Mouse (Mus musculus) intestine, postnatal 0 days (tissue): ENCODE measurements around the gene Pla2g5. TPM values are rescaled to one million over a fixed set of nuclear protein-coding genes. Genes with fewer than 3 reads are reported as not detected.
A peak's percentile ranks its signal among the peaks of the same experiment; 100 is the strongest.

Experiments used
- ATAC-seq: fragments of 200-750 bp; cut with Nextera tagmentation; 2 replicates; pipeline ENCODE4 v1.8.0; 2017; ENCODE audit warnings: mild to moderate bottlenecking, moderate TSS enrichment, moderate library complexity
- H3K27ac ChIP-seq: fragments of 300-500 bp; sonication (generic); 2 replicates; pipeline ENCODE4 v1.5.1; 2014; ENCODE audit warnings: mild to moderate bottlenecking, low read depth, low read length, moderate library complexity
- H3K27me3 ChIP-seq: fragments of 300-500 bp; sonication (generic); replicated peaks from 2 replicates; pipeline ENCODE4 v1.6.1; 2014; ENCODE audit warnings: low read length, mixed read lengths; ENCODE audit not compliant: control insufficient read depth, insufficient read depth
- H3K36me3 ChIP-seq: fragments of 300-500 bp; sonication (generic); 2 replicates; pipeline ENCODE4 v1.6.1; 2014; ENCODE audit warnings: mild to moderate bottlenecking, moderate library complexity; ENCODE audit not compliant: control insufficient read depth, insufficient read depth
- H3K4me1 ChIP-seq: fragments of 300-500 bp; sonication (generic); replicated peaks from 2 replicates; pipeline ENCODE4 v1.6.1; 2014; ENCODE audit warnings: antibody characterized with exemption, low read length, mixed read lengths; ENCODE audit not compliant: control insufficient read depth, insufficient read depth
- H3K4me2 ChIP-seq: fragments of 300-500 bp; sonication (generic); replicated peaks from 2 replicates; pipeline ENCODE4 v1.6.1; 2014; ENCODE audit warnings: low read depth, mild to moderate bottlenecking, moderate library complexity
- H3K4me3 ChIP-seq: fragments of 300-500 bp; sonication (generic); 2 replicates; pipeline ENCODE4 v1.5.1; 2014; ENCODE audit warnings: low read depth, low read length
- H3K9ac ChIP-seq: fragments of 300-500 bp; sonication (generic); 2 replicates; pipeline ENCODE4 v1.6.1; 2014; ENCODE audit warnings: mild to moderate bottlenecking, low read depth, low read length
- H3K9me3 ChIP-seq: fragments of 300-500 bp; sonication (generic); 2 replicates; pipeline ENCODE4 v1.6.1; 2016; ENCODE audit warnings: mixed run types; ENCODE audit not compliant: control insufficient read depth
- CTCF ChIP-seq: sonication (generic); IDR thresholded peaks from 2 replicates; pipeline ENCODE4 v1.5.1; 2016; ENCODE audit warnings: low read depth, mild to moderate bottlenecking, control low read depth, antibody characterized with exemption, moderate library complexity
- WGBS: fragments of 180-500 bp; shearing (Covaris S2); extraction: QIAGEN DNeasy Blood & Tissue Kit; methylation state at CpG from one replicate; pipeline ENCODE4 v1.1.7; 2014; 5-methylcytosine and 5-hydroxymethylcytosine counted together
- polyA plus RNA-seq: library from polyadenylated mRNA; unstranded; fragments of >200 nt; fragmentation: Nextera tagmentation; extraction: Ambion mirVana; gene quantifications from 2 replicates; pipeline ENCODE4 v1.2.1, GENCODE M21; 2015

The Pla2g5 gene
- polyA plus RNA-seq, 1 experiment from 2014 or later = 0.22 TPM

- no peak for ATAC-seq
- Histone ChIP-seq H3K4me3 (no peak overlapping the region), H3K9ac (no peak overlapping the region), H3K4me1 (no peaks in the 10 kb centered on the region), H3K4me2 (no peak overlapping the region), H3K9me3 (no peaks in the 10 kb centered on the region), H3K27ac (no peak overlapping the region), H3K27me3 (no peaks in the 10 kb centered on the region), H3K36me3 (no peaks in the 10 kb centered on the region)
- 59% methylated on average over 6 of the region's 6 CpGs for WGBS
- TF ChIP-seq CTCF = no peak
Measured at GRCm38 (mm10) chr4:138852961-138853360, 10.3 kb downstream of the Pla2g5 start.

GRCm38 (mm10) chr4:138851463-138851862, 11.8 kb downstream of the Pla2g5 start:
- no peak for ATAC-seq
- H3K36me3 ChIP-seq = no peaks in the 10 kb centered on the region
- WGBS = under 1% methylated on average over 4 of the region's 4 CpGs

DNA sequence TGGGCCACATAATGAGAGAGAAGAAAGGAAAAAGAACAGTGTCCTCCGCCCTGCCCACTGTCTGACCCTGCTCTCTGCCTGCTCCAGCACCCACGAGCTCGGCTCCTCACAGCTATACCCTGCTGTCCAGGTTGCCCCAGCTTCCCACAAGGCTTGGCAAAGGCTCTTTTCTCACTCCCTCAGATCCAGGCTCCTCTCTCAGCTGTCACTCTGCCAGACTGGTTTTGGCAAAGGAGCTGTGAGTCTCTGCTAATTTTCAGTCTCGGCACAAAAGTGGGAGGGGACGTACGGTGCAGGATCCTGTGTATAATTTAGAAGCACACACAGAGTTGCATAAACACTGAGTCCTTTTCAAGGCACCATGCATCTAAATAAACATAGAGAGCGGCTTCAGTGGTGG, 21.9 kb downstream of the Pla2g5 start:
- Histone ChIP-seq H3K27me3 (no peaks in the 10 kb centered on the region), H3K4me2 (no peak overlapping the region), H3K4me3 (no peak overlapping the region), H3K9ac (no peak overlapping the region), H3K9me3 (peaks cover 13% of the 10 kb centered on the region; the same call in 1 of the 2 replicates), H3K27ac (no peak overlapping the region), H3K4me1 (no peaks in the 10 kb centered on the region), H3K36me3 (no peaks in the 10 kb centered on the region)
- WGBS = 76% methylated on average over 7 of the region's 7 CpGs
- no peak for TF ChIP-seq CTCF
- no peak for ATAC-seq

More at GRCm38 (mm10) chr4:138851463-138851862, 11.8 kb downstream of the Pla2g5 start:
- Histone ChIP-seq H3K4me1 (no peaks in the 10 kb centered on the region), H3K27me3 (no peaks in the 10 kb centered on the region), H3K9ac (no peak overlapping the region), H3K27ac (no peak overlapping the region), H3K4me3 (no peak overlapping the region), H3K9me3 (no peaks in the 10 kb centered on the region), H3K4me2 (no peak overlapping the region)
- peak; percentile 99 for TF ChIP-seq CTCF

- ATAC-seq = no peak
- WGBS = 86% methylated on average over 8 of the region's 8 CpGs
- Histone ChIP-seq H3K4me3 (no peak overlapping the region), H3K27ac (no peak overlapping the region), H3K9ac (no peak overlapping the region), H3K4me1 (no peaks in the 10 kb centered on the region), H3K9me3 (peaks cover 13% of the 10 kb centered on the region; the same call in 1 of the 2 replicates), H3K36me3 (no peaks in the 10 kb centered on the region), H3K27me3 (no peaks in the 10 kb centered on the region), H3K4me2 (no peak overlapping the region)
- no peak for TF ChIP-seq CTCF
Measured at GRCm38 (mm10) chr4:138840726-138841125, 22.6 kb downstream of the Pla2g5 start.

DNA sequence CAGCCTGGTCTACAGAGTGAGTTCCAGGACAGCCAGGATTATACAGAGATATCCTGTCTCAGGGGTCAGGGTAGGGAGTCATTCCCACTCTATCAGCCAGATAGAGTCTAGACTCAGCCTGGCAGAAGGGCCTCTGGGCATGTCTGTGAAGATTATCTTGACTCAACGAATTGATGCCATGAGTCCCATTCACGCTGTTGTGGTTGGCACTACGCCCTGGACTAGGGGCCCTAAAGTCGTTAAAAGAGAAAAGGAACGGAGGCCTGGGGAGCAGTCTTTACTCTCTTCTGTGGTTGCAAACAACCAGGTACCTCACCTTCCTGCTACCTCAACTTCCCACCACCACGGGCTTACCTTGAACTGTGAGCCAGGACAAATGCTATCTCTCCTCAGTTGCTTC, 23.5 kb downstream of the Pla2g5 start:
- Histone ChIP-seq H3K36me3 (no peaks in the 10 kb centered on the region), H3K27me3 (no peaks in the 10 kb centered on the region), H3K4me2 (no peak overlapping the region), H3K9ac (no peak overlapping the region), H3K9me3 (peaks cover 13% of the 10 kb centered on the region; the same call in 1 of the 2 replicates), H3K27ac (no peak overlapping the region), H3K4me1 (no peaks in the 10 kb centered on the region), H3K4me3 (no peak overlapping the region)
- no peak for TF ChIP-seq CTCF
- ATAC-seq = no peak
- 74% methylated on average over 6 of the region's 6 CpGs for WGBS

- Histone ChIP-seq H3K4me1 (peaks cover 5% of the 10 kb centered on the region; the same call in 1 of the 2 replicates), H3K36me3 (no peaks in the 10 kb centered on the region), H3K27me3 (no peaks in the 10 kb centered on the region), H3K4me3 (no peak overlapping the region), H3K9me3 (no peaks in the 10 kb centered on the region), H3K9ac (no peak overlapping the region), H3K4me2 (no peak overlapping the region), H3K27ac (no peak overlapping the region)
- WGBS = 66% methylated on average over 11 of the region's 11 CpGs
- no peak for ATAC-seq
- TF ChIP-seq CTCF = no peak
Measured at GRCm38 (mm10) chr4:138827147-138827546, 36.1 kb downstream of the Pla2g5 start.
